Mouse (Mus musculus): ENCODE measurements around the gene Tbck.

DNA sequence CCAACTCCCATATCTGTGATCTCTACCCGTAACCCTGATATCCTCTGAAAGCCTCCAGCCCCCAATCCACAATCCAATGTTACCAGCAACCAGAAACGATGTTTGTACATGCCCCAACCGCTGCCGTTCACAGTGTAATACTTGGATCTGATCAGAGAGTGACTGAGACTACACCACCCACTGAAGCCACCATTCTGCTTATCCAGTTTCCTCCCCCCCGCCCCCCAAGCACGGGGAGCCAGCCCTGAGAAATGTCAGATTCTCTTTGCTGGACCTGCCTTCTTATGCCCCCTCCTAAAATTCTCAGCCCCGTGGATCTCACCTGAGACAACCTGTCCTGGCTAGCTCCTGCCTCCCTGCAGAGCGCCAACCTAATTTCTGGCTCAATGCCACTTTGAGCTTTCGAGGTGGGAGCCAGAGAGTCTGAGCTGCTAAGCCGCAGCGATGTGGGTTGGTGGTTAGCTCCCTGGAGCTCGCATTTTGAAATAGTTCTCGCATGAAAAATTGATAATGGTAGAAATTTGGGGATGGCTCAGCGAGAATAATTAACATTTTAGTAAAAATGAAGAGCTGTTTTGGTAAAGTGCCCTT lies 180.5 kb downstream of the Tbck start:
- no peak for TF ChIP-seq POLR2A (IDR thresholded peaks at IDR 0.05; ENCODE audit: insufficient read depth, low read depth, low read length)
- TF ChIP-seq CTCF (IDR thresholded peaks at IDR 0.05; ENCODE audit: insufficient read depth, low read depth, low read length): no peak

Data from olfactory bulb, adult 2 months (tissue).